Mouse (Mus musculus): ENCODE results near the gene Fzd5. TPM values are rescaled to one million over a fixed set of nuclear protein-coding genes. Genes with fewer than 3 reads are reported as not detected.
A peak's percentile ranks its signal among the peaks of the same experiment; 100 is the strongest.

The Fzd5 gene
- polyA plus RNA-seq, 1 experiment: 1.5 TPM

- H3K79me2 ChIP-seq (ENCODE audit: control insufficient read depth, insufficient read depth): peaks cover 60% of the 10 kb centered on the region
- peak within 1 kb of the TSS; percentile 83 for H3ac ChIP-seq (ENCODE audit: control insufficient read depth, insufficient read length, low read depth)
- H3K4me3 ChIP-seq (ENCODE audit: insufficient read depth, poor library complexity, severe bottlenecking): peak within 1 kb of the TSS; percentile 72
- H3K36me3 ChIP-seq (ENCODE audit: control insufficient read depth, insufficient read depth): no peaks in the 10 kb centered on the region
- no peak for TF ChIP-seq CEBPB (IDR thresholded peaks at IDR 0.05; ENCODE audit: low read depth)
- peak; percentile 51 for TF ChIP-seq MAX (IDR thresholded peaks at IDR 0.05)
- TF ChIP-seq USF1 (IDR thresholded peaks at IDR 0.05; ENCODE audit: low read depth): peak; percentile 99
- no peak for TF ChIP-seq MYOG (IDR thresholded peaks at IDR 0.05; ENCODE audit: control insufficient read depth, extremely low read depth, insufficient read length)
- TF ChIP-seq FOSL1 (IDR thresholded peaks at IDR 0.05; ENCODE audit: insufficient read depth, low read length, poor library complexity, severe bottlenecking): no peak
- peaks cover 32% of the 10 kb centered on the region for H3K79me3 ChIP-seq (ENCODE audit: low read depth)
- no peaks in the 10 kb centered on the region for H3K27me3 ChIP-seq (ENCODE audit: control insufficient read depth, insufficient read depth, insufficient read length)
These were observed 47.1 kb downstream of the Fzd5 start, which contains the start of gene Ccnyl1 for GRCm38 (mm10) chr1:64690213-64691013. Gene Ccnyl1, plus strand, starts transcription at chr1:64690455.

GRCm38 (mm10) chr1:64689561-64690212 lies 47.9 kb downstream of the Fzd5 start:
- no peaks in the 10 kb centered on the region for H3K27me3 ChIP-seq (ENCODE audit: control insufficient read depth, insufficient read depth, insufficient read length)
- peak overlapping the region; percentile 60 for H3K4me3 ChIP-seq (ENCODE audit: insufficient read depth, poor library complexity, severe bottlenecking)
- H3K79me2 ChIP-seq (ENCODE audit: control insufficient read depth, insufficient read depth): peaks cover 53% of the 10 kb centered on the region
- H3ac ChIP-seq (ENCODE audit: control insufficient read depth, insufficient read length, low read depth): peak overlapping the region; percentile 71
- no peaks in the 10 kb centered on the region for H3K36me3 ChIP-seq (ENCODE audit: control insufficient read depth, insufficient read depth)
- H3K79me3 ChIP-seq (ENCODE audit: low read depth): peaks cover 32% of the 10 kb centered on the region
- TF ChIP-seq CTCF (IDR thresholded peaks at IDR 0.05; ENCODE audit: control insufficient read depth, insufficient read depth, insufficient read length) (no peak), MYOG (IDR thresholded peaks at IDR 0.05; ENCODE audit: control insufficient read depth, extremely low read depth, insufficient read length) (no peak), CEBPB (IDR thresholded peaks at IDR 0.05; ENCODE audit: low read depth) (no peak), FOSL1 (IDR thresholded peaks at IDR 0.05; ENCODE audit: insufficient read depth, low read length, poor library complexity, severe bottlenecking) (no peak), MAX (IDR thresholded peaks at IDR 0.05) (no peak), USF1 (IDR thresholded peaks at IDR 0.05; ENCODE audit: low read depth) (no peak), MYOD1 (IDR thresholded peaks at IDR 0.05; ENCODE audit: control insufficient read depth, insufficient read length, low read depth) (no peak)

- peaks cover 36% of the 10 kb centered on the region for H3K79me2 ChIP-seq (ENCODE audit: control insufficient read depth, insufficient read depth)
- no peak overlapping the region for H3ac ChIP-seq (ENCODE audit: control insufficient read depth, insufficient read length, low read depth)
- no peak overlapping the region for H3K4me3 ChIP-seq (ENCODE audit: insufficient read depth, poor library complexity, severe bottlenecking)
- peaks cover 22% of the 10 kb centered on the region for H3K79me3 ChIP-seq (ENCODE audit: low read depth)
- TF ChIP-seq FOSL1 (IDR thresholded peaks at IDR 0.05; ENCODE audit: insufficient read depth, low read length, poor library complexity, severe bottlenecking): no peak
- H3K36me3 ChIP-seq (ENCODE audit: control insufficient read depth, insufficient read depth): no peaks in the 10 kb centered on the region
- no peaks in the 10 kb centered on the region for H3K27me3 ChIP-seq (ENCODE audit: control insufficient read depth, insufficient read depth, insufficient read length)
These were observed 49.5 kb downstream of the Fzd5 start for GRCm38 (mm10) chr1:64688046-64688445.

GRCm38 (mm10) chr1:64684440-64684839 lies 53.1 kb downstream of the Fzd5 start:
- no peaks in the 10 kb centered on the region for H3K36me3 ChIP-seq (ENCODE audit: control insufficient read depth, insufficient read depth)
- no peak overlapping the region for H3ac ChIP-seq (ENCODE audit: control insufficient read depth, insufficient read length, low read depth)
- H3K79me3 ChIP-seq (ENCODE audit: low read depth): peaks cover 6% of the 10 kb centered on the region
- TF ChIP-seq MYOD1 (IDR thresholded peaks at IDR 0.05; ENCODE audit: control insufficient read depth, insufficient read length, low read depth) (no peak), CEBPB (IDR thresholded peaks at IDR 0.05; ENCODE audit: low read depth) (no peak), CTCF (IDR thresholded peaks at IDR 0.05; ENCODE audit: control insufficient read depth, insufficient read depth, insufficient read length) (no peak), MAX (IDR thresholded peaks at IDR 0.05) (no peak), USF1 (IDR thresholded peaks at IDR 0.05; ENCODE audit: low read depth) (no peak), FOSL1 (IDR thresholded peaks at IDR 0.05; ENCODE audit: insufficient read depth, low read length, poor library complexity, severe bottlenecking) (no peak), MYOG (IDR thresholded peaks at IDR 0.05; ENCODE audit: control insufficient read depth, extremely low read depth, insufficient read length) (no peak)
- H3K79me2 ChIP-seq (ENCODE audit: control insufficient read depth, insufficient read depth): peaks cover 6% of the 10 kb centered on the region
- H3K4me3 ChIP-seq (ENCODE audit: insufficient read depth, poor library complexity, severe bottlenecking): no peak overlapping the region
- H3K27me3 ChIP-seq (ENCODE audit: control insufficient read depth, insufficient read depth, insufficient read length): no peaks in the 10 kb centered on the region

- Histone ChIP-seq H3K79me3 (ENCODE audit: low read depth) (peaks cover 6% of the 10 kb centered on the region), H3K79me2 (ENCODE audit: control insufficient read depth, insufficient read depth) (no peaks in the 10 kb centered on the region), H3ac (ENCODE audit: control insufficient read depth, insufficient read length, low read depth) (no peak overlapping the region), H3K4me3 (ENCODE audit: insufficient read depth, poor library complexity, severe bottlenecking) (no peak overlapping the region), H3K27me3 (ENCODE audit: control insufficient read depth, insufficient read depth, insufficient read length) (no peaks in the 10 kb centered on the region), H3K36me3 (ENCODE audit: control insufficient read depth, insufficient read depth) (no peaks in the 10 kb centered on the region)
- TF ChIP-seq USF1 (IDR thresholded peaks at IDR 0.05; ENCODE audit: low read depth) (no peak), MYOD1 (IDR thresholded peaks at IDR 0.05; ENCODE audit: control insufficient read depth, insufficient read length, low read depth) (no peak), MAX (IDR thresholded peaks at IDR 0.05) (no peak), FOSL1 (IDR thresholded peaks at IDR 0.05; ENCODE audit: insufficient read depth, low read length, poor library complexity, severe bottlenecking) (no peak), CEBPB (IDR thresholded peaks at IDR 0.05; ENCODE audit: low read depth) (no peak), MYOG (IDR thresholded peaks at IDR 0.05; ENCODE audit: control insufficient read depth, extremely low read depth, insufficient read length) (no peak), CTCF (IDR thresholded peaks at IDR 0.05; ENCODE audit: control insufficient read depth, insufficient read depth, insufficient read length) (no peak)
These were observed 54.5 kb downstream of the Fzd5 start for GRCm38 (mm10) chr1:64683039-64683438.

Data from C2C12 (cell line).